Mouse (Mus musculus): ENCODE data around the gene Slc39a11. TPM values are rescaled to one million over a fixed set of nuclear protein-coding genes. Genes with fewer than 3 reads are reported as not detected.
"Not testable (repeated sequence)": the region's sequence is repeated elsewhere in the genome, so short reads cannot be mapped to it uniquely, and the experiment has no call there.

Gene Slc39a11
- total RNA-seq, 2 experiments from 2014 or later, result 4.7 to 5.4 TPM

GRCm38 (mm10) chr11:113610266-113610665 lies 39.6 kb downstream of the Slc39a11 start:
- no peak for ATAC-seq (replicated peaks; ENCODE audit: low FRiP score, poor library complexity, severe bottlenecking)

- ATAC-seq (replicated peaks; ENCODE audit: low FRiP score, poor library complexity, severe bottlenecking), result no peak
Observed at GRCm38 (mm10) chr11:113609581-113609980, 40.3 kb downstream of the Slc39a11 start.

- no peak for ATAC-seq (replicated peaks; ENCODE audit: low FRiP score, poor library complexity, severe bottlenecking)
Observed at GRCm38 (mm10) chr11:113607556-113607955, 42.3 kb downstream of the Slc39a11 start.

- ATAC-seq (replicated peaks; ENCODE audit: low FRiP score, poor library complexity, severe bottlenecking), result no peak
Observed at GRCm38 (mm10) chr11:113601616-113602343, 48.1 kb downstream of the Slc39a11 start.

GRCm38 (mm10) chr11:113600526-113601245 lies 49.2 kb downstream of the Slc39a11 start:
- ATAC-seq (replicated peaks; ENCODE audit: low FRiP score, poor library complexity, severe bottlenecking), result no peak

GRCm38 (mm10) chr11:113597632-113598031 lies 52.2 kb downstream of the Slc39a11 start:
- no peak for ATAC-seq (replicated peaks; ENCODE audit: low FRiP score, poor library complexity, severe bottlenecking)

- ATAC-seq (replicated peaks; ENCODE audit: low FRiP score, poor library complexity, severe bottlenecking), result no peak
Observed at GRCm38 (mm10) chr11:113595144-113595543, 54.7 kb downstream of the Slc39a11 start.

- ATAC-seq (replicated peaks; ENCODE audit: low FRiP score, poor library complexity, severe bottlenecking), result no peak
Observed at GRCm38 (mm10) chr11:113588936-113589335, 60.9 kb downstream of the Slc39a11 start.

- no peak for ATAC-seq (replicated peaks; ENCODE audit: low FRiP score, poor library complexity, severe bottlenecking)
Observed at GRCm38 (mm10) chr11:113586423-113586822, 63.5 kb downstream of the Slc39a11 start.

- no peak for ATAC-seq (replicated peaks; ENCODE audit: low FRiP score, poor library complexity, severe bottlenecking)
Observed at GRCm38 (mm10) chr11:113583879-113584661, 65.8 kb downstream of the Slc39a11 start.

GRCm38 (mm10) chr11:113577221-113577620 lies 72.7 kb downstream of the Slc39a11 start:
- no peak for ATAC-seq (replicated peaks; ENCODE audit: low FRiP score, poor library complexity, severe bottlenecking)

GRCm38 (mm10) chr11:113572641-113573040 lies 77.2 kb downstream of the Slc39a11 start:
- ATAC-seq (replicated peaks; ENCODE audit: low FRiP score, poor library complexity, severe bottlenecking), result no peak

GRCm38 (mm10) chr11:113571616-113572015 lies 78.3 kb downstream of the Slc39a11 start:
- ATAC-seq (replicated peaks; ENCODE audit: low FRiP score, poor library complexity, severe bottlenecking), result no peak

GRCm38 (mm10) chr11:113568999-113569398 lies 80.9 kb downstream of the Slc39a11 start:
- ATAC-seq (replicated peaks; ENCODE audit: low FRiP score, poor library complexity, severe bottlenecking), result no peak

GRCm38 (mm10) chr11:113567926-113568325 lies 82.0 kb downstream of the Slc39a11 start:
- ATAC-seq (replicated peaks; ENCODE audit: low FRiP score, poor library complexity, severe bottlenecking), result not testable (repeated sequence)

- ATAC-seq (replicated peaks; ENCODE audit: low FRiP score, poor library complexity, severe bottlenecking), result no peak
Observed at GRCm38 (mm10) chr11:113565006-113565995, 84.6 kb downstream of the Slc39a11 start.

GRCm38 (mm10) chr11:113562326-113562725 lies 87.6 kb downstream of the Slc39a11 start:
- ATAC-seq (replicated peaks; ENCODE audit: low FRiP score, poor library complexity, severe bottlenecking), result no peak

GRCm38 (mm10) chr11:113560150-113560549 lies 89.7 kb downstream of the Slc39a11 start:
- ATAC-seq (replicated peaks; ENCODE audit: low FRiP score, poor library complexity, severe bottlenecking), result no peak

GRCm38 (mm10) chr11:113558505-113558904 lies 91.4 kb downstream of the Slc39a11 start:
- no peak for ATAC-seq (replicated peaks; ENCODE audit: low FRiP score, poor library complexity, severe bottlenecking)
